Mouse (Mus musculus) thymus, postnatal 10 days (tissue): ENCODE measurements around the gene Gbp8.
"Not testable (repeated sequence)": the region's sequence is repeated elsewhere in the genome, so short reads cannot be mapped to it uniquely, and the experiment has no call there.

Experiments used
- DNase-seq, 2 experiments: peaks; one replicate each; pipeline ENCODE4 v3.0.0; 2021; ENCODE audit warnings: low spot score in 2 of 2

Gene Gbp8

GRCm38 (mm10) chr5:105139409-105140088 lies at the start of gene Gbp8, which contains the start of the genes Gbp9 and Gbp4:
Gene Gbp8, minus strand, starts transcription at chr5:105139540.
Gene Gbp9, minus strand, starts transcription at chr5:105139539.
Gene Gbp4, minus strand, starts transcription at chr5:105139586.
- DNase-seq: peak; percentile 53 to 61

GRCm38 (mm10) chr5:105181446-105181845 lies 42.1 kb upstream of the Gbp8 start:
- no peak for DNase-seq

DNA sequence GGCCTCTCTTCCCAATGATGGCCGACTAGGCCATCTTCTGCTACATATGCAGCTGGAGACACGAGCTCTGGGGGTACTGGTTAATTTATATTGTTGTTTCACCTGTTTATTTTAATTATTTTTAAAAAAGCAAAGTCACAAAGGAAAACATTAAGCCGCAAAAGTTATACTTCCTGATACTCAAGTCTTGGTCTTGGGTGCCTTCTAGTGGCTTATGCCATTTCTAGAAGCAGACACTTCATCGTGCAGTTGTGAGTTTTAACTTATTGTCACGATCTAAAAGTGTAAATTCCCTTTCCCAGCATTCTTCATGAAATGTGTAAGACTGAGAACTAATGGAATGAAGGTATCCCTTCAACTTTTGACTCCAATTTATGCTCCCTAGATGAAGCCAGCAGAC lies 17.2 kb upstream of the Gbp8 start:
- no peak for DNase-seq

DNA sequence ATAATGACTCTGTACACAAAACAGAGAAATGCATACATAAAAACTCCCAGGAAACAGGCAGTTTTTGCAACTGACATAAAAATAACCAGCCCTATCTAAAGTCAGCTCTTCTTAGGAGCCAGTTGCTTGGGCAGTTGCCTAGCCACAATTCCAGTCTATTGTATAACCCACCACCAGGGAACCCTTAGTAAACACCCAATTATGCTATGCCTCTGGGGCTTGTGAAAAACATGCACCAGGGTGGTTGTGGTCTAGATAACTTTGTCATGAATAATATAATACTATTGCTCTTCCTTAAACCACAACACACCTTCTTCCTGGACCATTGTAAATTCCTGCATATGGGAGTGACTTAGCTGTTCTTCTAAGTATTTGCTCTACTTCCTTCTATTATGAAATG lies 14.7 kb upstream of the Gbp8 start:
- DNase-seq: no peak

DNA sequence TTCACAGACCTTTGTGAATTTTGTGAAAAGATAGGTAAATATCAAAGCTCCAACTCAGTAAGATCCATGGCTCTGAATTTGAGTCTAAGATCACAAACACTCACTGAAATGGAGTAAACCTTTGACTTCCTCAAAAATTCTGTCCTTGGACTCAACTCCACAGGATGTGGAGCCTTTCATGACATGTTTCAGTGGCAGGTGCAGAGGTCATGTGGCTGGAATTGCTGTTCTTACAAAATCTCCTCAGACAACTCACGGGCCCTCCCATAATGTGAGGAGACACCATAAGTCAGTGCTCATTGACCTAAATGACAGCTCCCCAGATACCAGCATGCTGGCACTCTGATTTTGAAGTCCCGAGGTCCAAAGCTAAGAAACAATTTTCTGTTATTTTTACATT lies 8.7 kb upstream of the Gbp8 start:
- not testable (repeated sequence) for DNase-seq

DNA sequence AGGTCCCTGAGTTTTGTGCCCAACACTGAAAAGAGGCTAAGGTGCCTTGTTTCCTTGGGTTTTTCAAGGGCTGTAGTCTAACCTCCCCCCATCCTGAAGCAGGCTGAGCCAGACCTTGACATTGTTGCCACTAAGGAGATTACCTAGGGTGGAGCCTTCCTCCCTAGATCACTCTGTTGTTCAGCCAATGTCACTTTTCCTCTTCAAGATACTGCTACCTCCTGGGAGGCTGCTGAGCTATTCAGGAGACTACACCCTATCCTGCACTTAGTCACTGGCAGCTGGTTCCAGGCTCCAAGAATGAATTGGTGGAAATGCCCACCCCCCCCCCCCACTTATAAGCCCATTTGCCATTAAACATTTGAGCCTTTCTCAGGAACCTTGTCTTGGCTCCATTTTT lies 7.1 kb upstream of the Gbp8 start:
- DNase-seq: no peak

- not testable (repeated sequence) for DNase-seq
These were observed 6.4 kb upstream of the Gbp8 start for GRCm38 (mm10) chr5:105145731-105146130.

DNA sequence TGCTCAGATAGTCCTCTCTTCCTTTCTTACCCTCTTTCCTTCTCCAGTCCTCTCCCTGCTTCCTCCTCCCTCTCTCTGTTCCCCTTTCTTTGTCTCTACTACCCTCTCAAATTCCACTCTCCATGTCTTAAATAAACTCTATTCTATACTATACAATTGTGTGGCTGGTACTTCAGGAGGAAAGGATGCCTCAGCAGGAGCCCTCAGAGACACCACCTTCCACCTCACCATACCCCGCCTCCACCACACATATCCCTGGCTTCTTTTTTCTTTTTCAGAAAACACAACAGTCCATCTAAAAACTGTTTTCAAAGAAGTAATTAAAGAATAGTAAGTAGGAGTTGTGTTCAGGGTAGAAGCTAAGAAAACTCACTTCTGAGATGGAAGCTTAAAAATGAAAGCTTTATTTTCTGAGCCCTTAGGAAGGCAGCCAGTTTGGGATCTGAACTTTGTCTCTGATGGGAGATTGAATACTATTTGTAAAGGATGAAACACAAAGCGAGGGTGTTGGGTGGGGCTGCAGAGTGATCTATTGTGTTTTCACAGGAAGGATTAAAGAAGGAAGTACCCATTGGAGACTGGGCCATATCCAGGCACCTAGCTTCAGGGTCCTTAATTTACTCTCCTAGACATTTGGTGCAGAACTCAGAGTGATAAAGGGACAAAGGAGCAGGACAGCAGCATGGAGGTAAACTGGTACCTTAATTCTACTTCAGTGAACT lies 910 bp upstream of the Gbp8 start:
- DNase-seq: not testable (repeated sequence)

DNA sequence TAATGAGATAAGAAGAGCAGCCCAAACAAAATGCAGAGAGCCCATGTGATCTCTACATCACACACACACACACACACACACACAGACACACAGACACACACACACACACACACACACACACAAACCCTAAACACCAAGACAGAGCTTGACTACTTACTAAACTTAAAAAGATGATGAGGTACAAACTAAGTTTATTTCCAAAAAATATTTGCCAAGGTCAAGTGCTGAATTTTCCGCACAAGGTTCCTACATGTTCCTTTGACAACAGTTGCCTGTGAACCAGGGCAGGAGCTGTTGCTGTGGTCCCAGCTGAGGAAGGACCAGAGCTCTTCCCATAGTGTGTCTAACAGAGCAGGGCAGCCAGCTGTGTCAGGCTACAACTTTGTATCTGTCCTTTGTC lies 434 bp downstream of the Gbp8 start:
- no peak for DNase-seq

DNA sequence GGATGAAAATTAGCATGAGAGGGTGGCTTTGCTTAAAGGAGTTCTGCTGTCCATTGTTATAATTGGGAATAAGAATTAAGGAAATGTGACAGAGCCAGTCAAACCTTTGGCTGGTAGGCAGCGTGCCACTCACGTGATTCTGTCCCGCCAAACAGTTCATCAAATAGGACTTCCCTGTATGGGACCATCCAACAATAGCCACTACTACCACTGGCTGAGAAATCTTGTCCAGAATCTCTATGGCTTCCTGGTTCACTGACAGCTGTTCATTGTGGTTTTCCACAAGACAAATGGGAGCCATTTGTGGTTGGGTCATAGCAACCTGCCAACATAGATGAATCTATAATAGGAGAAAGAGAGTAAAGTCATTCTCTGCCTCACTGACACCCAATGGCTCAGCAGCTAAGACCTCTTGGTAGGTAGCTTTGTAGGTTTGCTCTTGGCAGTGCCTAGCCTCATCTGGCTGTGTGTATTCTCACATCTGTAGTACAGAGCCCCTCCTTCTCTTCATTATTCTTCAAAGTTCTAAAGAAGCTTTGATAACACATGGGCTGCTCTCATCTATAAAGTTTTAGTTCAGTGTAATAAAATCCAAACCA lies 2.5 kb downstream of the Gbp8 start:
- not testable (repeated sequence) for DNase-seq

GRCm38 (mm10) chr5:105121731-105122130 lies 17.6 kb downstream of the Gbp8 start:
- not testable (repeated sequence) for DNase-seq

- no peak for DNase-seq
These were observed 23.6 kb downstream of the Gbp8 start for GRCm38 (mm10) chr5:105115740-105116139.

GRCm38 (mm10) chr5:105114696-105115095 lies 24.6 kb downstream of the Gbp8 start:
- DNase-seq: peak; percentile 38 to 40

DNA sequence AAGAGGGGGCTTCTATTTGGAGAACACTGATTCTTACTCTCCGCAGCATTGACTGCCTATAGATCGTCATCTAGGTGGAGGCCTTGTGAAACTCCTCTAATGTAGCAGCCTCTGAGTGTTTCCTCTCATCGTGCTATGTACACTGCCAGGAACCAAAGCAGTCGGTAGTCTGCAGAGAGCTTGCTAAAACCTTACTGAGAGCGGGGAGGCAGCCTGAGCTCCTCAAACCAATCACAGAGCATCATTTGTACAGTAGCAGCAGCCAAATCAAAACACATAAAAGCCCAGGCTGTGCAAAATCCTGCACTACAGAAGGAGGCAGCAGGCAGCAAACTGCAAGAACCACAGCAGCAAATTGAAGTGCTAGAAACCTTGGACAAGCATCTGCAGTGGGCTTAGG lies 25.7 kb downstream of the Gbp8 start:
- DNase-seq: peak in 1 of 2 experiments; percentile 18

DNA sequence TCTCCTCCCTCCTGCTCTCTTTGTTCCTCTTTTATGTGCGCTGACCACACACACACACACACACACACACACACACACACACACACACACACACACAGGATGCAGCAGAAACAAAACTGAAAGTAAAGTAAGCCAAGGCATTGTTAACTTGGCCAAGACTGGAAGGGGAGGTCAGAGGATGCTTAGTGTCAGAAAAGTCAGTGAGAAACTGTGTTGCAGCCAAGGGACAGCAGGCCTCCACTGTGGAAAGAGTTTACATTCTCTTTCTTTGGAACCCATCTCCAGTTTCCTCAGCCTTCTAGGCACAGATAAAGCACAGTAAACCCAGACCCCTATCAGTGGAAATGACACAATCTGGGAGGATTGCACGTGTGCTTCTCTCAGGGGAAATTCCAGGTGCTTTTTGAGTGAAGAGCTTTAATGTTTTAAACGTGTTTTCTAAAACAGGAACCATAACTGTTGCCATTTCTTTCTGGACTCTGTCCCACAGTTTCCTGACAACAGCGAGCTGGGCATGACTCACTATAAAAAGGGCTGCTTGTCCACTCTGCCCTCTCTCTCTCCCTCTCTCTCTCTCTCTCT lies 29.0 kb downstream of the Gbp8 start:
- peak; percentile 54 to 62 for DNase-seq

- DNase-seq: not testable (repeated sequence)
These were observed 29.6 kb downstream of the Gbp8 start for GRCm38 (mm10) chr5:105109775-105110174.

- not testable (repeated sequence) for DNase-seq
These were observed 33.7 kb downstream of the Gbp8 start for GRCm38 (mm10) chr5:105105689-105106088.

- no peak for DNase-seq
These were observed 57.4 kb downstream of the Gbp8 start for GRCm38 (mm10) chr5:105081900-105082299.

- DNase-seq: peak; percentile 63 to 65
These were observed 71.0 kb downstream of the Gbp8 start for GRCm38 (mm10) chr5:105068356-105068755.

GRCm38 (mm10) chr5:105064443-105064842 lies 74.9 kb downstream of the Gbp8 start:
- DNase-seq: peak in 1 of 2 experiments; percentile 40

DNA sequence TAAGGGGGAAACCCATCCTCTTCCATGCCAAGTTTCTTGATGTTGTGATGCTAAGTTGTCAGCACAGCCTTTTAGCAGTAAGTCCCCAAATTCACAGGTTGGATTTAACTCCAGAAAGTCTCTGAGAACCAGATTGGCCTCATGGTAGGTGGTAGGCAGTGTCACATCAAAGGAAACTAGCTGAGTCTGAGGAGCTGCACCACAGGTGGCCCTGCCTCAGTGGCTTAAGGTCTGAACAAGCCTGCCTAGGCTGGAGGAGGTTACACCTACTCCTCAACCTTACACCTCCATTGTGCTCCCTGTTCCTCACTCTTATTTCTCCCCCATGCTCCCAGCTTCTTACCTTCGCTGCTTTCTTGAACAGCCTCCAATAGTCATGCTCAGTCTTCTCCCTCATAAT lies 76.0 kb downstream of the Gbp8 start:
- peak in 1 of 2 experiments; percentile 46 for DNase-seq

DNA sequence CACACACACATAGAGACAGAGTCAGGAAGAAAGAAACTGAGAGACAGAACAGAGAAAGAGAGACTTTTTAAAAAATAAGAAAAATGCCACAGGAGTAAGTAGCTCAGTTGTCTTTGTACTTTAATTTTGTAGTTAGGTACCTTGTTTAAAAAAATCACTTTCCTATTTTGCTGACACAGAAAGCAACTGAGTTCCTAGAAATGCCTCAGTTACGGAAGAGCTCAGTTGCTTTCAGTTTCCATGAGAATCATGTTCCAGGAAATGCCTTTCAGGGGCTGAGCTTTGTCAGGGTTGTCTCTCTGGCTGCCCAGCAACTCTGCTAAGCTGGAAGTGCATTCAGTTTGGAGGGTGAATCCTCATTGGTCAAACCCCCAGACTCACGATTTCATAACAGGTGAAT lies 76.9 kb downstream of the Gbp8 start:
- DNase-seq: not testable (repeated sequence)
